Mouse (Mus musculus): ENCODE data around the gene Parp1.

- TF ChIP-seq CTCF (IDR thresholded peaks at IDR 0.05; ENCODE audit: control insufficient read depth, insufficient read depth, insufficient replicate concordance, low read depth, low read length) = no peak
- no peak for TF ChIP-seq POLR2A (IDR thresholded peaks at IDR 0.05; ENCODE audit: control insufficient read depth, low read depth, low read length)
Measured at GRCm38 (mm10) chr1:180606106-180606505, 37.4 kb downstream of the Parp1 start.
